Mouse (Mus musculus): Measurements from ENCODE around the gene Irf8.

GRCm38 (mm10) chr8:120746007-120746701, 10.0 kb downstream of the Irf8 start:
- TF ChIP-seq CTCF (IDR thresholded peaks at IDR 0.05; ENCODE audit: low read depth) (no peak), EP300 (IDR thresholded peaks at IDR 0.05; ENCODE audit: low read depth) (no peak)
